Comparison of ENCODE assay signal across 8 mouse cellular contexts in genomic region chr5:143547866-143548265, GRCm38 (mm10). TPM values are rescaled to one million over a fixed set of nuclear protein-coding genes. Genes with fewer than 3 reads are reported as not detected.
DNase-seq lines count a peak whose midpoint lies in the region; ATAC-seq lines count a peak whose summit lies in the region.

No protein-coding gene starts in this region.

- WGBS in heart, embryonic 10.5 days, result 48% methylated on average over 10 of the region's 10 CpGs
- 61% methylated on average over 10 of the region's 10 CpGs for WGBS in forebrain, embryonic 15.5 days
- WGBS in liver, embryonic 13.5 days (ENCODE audit: insufficient replicate concordance), result 49% methylated on average over 10 of the region's 10 CpGs

- H3K9ac ChIP-seq in forebrain, embryonic 15.5 days (replicated peaks), result no peak overlapping the region
- peak overlapping the region; percentile 71 for H3K9ac ChIP-seq in liver, embryonic 13.5 days

- no peaks in the 10 kb centered on the region for H3K9me3 ChIP-seq in heart, embryonic 10.5 days
- H3K9me3 ChIP-seq in forebrain, embryonic 15.5 days, result no peaks in the 10 kb centered on the region
- no peaks in the 10 kb centered on the region for H3K9me3 ChIP-seq in liver, embryonic 13.5 days (replicated peaks)

- H3K27ac ChIP-seq in heart, embryonic 10.5 days, result peak overlapping the region; percentile 86
- H3K27ac ChIP-seq in forebrain, embryonic 15.5 days (replicated peaks), result peak overlapping the region; percentile 66
- peak overlapping the region; percentile 92 for H3K27ac ChIP-seq in liver, embryonic 13.5 days

- no peak for DNase-seq in heart, embryonic 10.5 days (ENCODE audit: low spot score)
- no peak for DNase-seq in heart, adult 8-10 months (ENCODE audit: low spot score)
- peak; percentile 68 for DNase-seq in A20 (ENCODE audit: low read depth, low spot score)
- DNase-seq in liver, embryonic 13.5 days, result no peak
- DNase-seq in yolk sac, embryonic 10.5 days (ENCODE audit: low spot score), result no peak
- no peak for DNase-seq in thymus, postnatal 10 days (ENCODE audit: low spot score in 2 of 2)
- no peak for DNase-seq in layer of hippocampus, postnatal 25 days (ENCODE audit: extremely low spot score in 1 of 2, low spot score in 1 of 2)

- H3K4me1 ChIP-seq in heart, embryonic 10.5 days, result peaks cover 17% of the 10 kb centered on the region
- H3K4me1 ChIP-seq in forebrain, embryonic 15.5 days, result peaks cover 38% of the 10 kb centered on the region
- H3K4me1 ChIP-seq in liver, embryonic 13.5 days (replicated peaks), result peaks cover 44% of the 10 kb centered on the region

- H3K4me2 ChIP-seq in forebrain, embryonic 15.5 days (replicated peaks), result no peak overlapping the region
- peak overlapping the region; percentile 94 for H3K4me2 ChIP-seq in liver, embryonic 13.5 days

- ATAC-seq in forebrain, embryonic 15.5 days (replicated peaks), result no peak; the same call in 1 of the 2 replicates
- no peak for ATAC-seq in liver, embryonic 13.5 days (ENCODE audit: low read depth)

- no peaks in the 10 kb centered on the region for H3K27me3 ChIP-seq in heart, embryonic 10.5 days (ENCODE audit: insufficient read depth, poor library complexity, severe bottlenecking)
- peaks cover 5% of the 10 kb centered on the region; the same call in 1 of the 2 replicates for H3K27me3 ChIP-seq in forebrain, embryonic 15.5 days
- H3K27me3 ChIP-seq in liver, embryonic 13.5 days, result peaks cover 14% of the 10 kb centered on the region; the same call in 1 of the 2 replicates

- no peak overlapping the region for H3K4me3 ChIP-seq in heart, embryonic 10.5 days
- H3K4me3 ChIP-seq in forebrain, embryonic 15.5 days, result no peak overlapping the region
- H3K4me3 ChIP-seq in liver, embryonic 13.5 days (replicated peaks), result peak overlapping the region; percentile 82

- peaks cover 8% of the 10 kb centered on the region; the same call in 1 of the 2 replicates for H3K36me3 ChIP-seq in heart, embryonic 10.5 days
- no peaks in the 10 kb centered on the region for H3K36me3 ChIP-seq in forebrain, embryonic 15.5 days
- peaks cover 13% of the 10 kb centered on the region; the same call in 1 of the 2 replicates for H3K36me3 ChIP-seq in liver, embryonic 13.5 days

RNA-seq across cellular contexts. Expression of gene Rac1, which starts 20.0 kb away (rescaled TPM):
- polyA plus RNA-seq in heart, embryonic 10.5 days (2016; fragmentation: Nextera tagmentation; extraction: Ambion mirVana), result 369 and 431 TPM in 2 replicates
- total RNA-seq in heart, adult 8-10 months (2022), result 100 to 1,000 TPM; 207 to 235 (median 219) TPM
- 396 and 402 TPM in 2 replicates for polyA plus RNA-seq in forebrain, embryonic 15.5 days (2015; fragmentation: Nextera tagmentation; extraction: Ambion mirVana)
- polyA plus RNA-seq in liver, embryonic 13.5 days (2015; fragmentation: Nextera tagmentation; extraction: Ambion mirVana), result 178 and 188 TPM in 2 replicates
- total RNA-seq in layer of hippocampus, postnatal 25 days (2021), result 100 to 1,000 TPM; 409 to 455 TPM
